Mouse (Mus musculus): ENCODE data around the gene 4930524B15Rik. TPM values are rescaled to one million over a fixed set of nuclear protein-coding genes. Genes with fewer than 3 reads are reported as not detected.

Gene 4930524B15Rik
- polyA plus RNA-seq, 1 experiment from 2014 or later, result 0.10 TPM

DNA sequence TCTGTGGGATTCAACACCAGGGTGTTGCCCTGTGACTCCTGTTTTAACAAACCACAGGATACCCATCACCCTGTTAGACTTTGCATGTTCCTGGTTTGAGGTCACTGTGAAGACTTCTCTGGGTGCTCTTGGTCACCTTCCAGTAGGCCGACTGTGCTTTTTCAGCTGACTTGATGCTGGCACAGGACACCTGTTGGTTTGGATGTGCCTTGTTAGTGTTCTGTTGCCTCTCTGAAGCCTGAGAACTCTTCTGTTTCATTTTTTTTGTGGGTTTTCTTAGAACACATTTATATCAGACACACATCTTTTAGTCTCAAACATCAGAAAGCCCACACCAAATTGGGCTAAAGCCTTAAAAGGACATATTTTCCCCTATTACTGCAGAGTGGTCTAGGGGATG lies 48.2 kb downstream of the 4930524B15Rik start:
- Histone ChIP-seq H3K4me3 (no peak overlapping the region), H3K9me3 (no peaks in the 10 kb centered on the region), H3K36me3 (no peaks in the 10 kb centered on the region), H3K9ac (no peak overlapping the region), H3K4me1 (peaks cover 21% of the 10 kb centered on the region), H3K27ac (no peak overlapping the region), H3K4me2 (no peak overlapping the region), H3K27me3 (no peaks in the 10 kb centered on the region)
- 88% methylated on average over 1 of the region's 1 CpGs for WGBS
- no peak for ATAC-seq (ENCODE audit: insufficient number of reproducible peaks, insufficient read depth, low FRiP score, low TSS enrichment, low read depth)

DNA sequence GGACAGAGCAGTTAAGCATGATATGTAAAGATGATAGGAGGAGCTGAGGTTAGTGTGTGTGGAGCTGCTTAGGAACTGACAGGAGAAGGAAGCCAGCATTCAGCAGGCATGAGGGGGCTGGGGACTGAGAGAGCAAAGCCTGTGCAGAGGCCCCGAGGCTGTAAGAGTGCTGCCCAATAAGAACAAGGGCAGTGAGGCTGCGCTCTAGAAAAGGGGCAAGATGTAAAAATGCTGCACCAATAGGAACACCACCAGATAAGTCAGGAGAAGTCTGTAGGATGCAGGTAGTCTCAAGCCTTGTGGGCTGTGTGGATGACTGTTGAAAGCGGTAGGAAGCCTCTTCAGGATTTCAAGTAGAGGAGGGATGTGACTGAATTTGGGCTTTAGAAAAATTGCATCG lies 52.8 kb downstream of the 4930524B15Rik start:
- H3K27me3 ChIP-seq, result no peaks in the 10 kb centered on the region
- WGBS, result 40% methylated on average over 4 of the region's 4 CpGs
- no peaks in the 10 kb centered on the region for H3K36me3 ChIP-seq
- H3K4me3 ChIP-seq, result no peak overlapping the region
- no peaks in the 10 kb centered on the region for H3K9me3 ChIP-seq
- H3K27ac ChIP-seq, result no peak overlapping the region
- H3K4me2 ChIP-seq, result no peak overlapping the region
- ATAC-seq (ENCODE audit: insufficient number of reproducible peaks, insufficient read depth, low FRiP score, low TSS enrichment, low read depth), result no peak
- no peak overlapping the region for H3K9ac ChIP-seq
- peaks cover 13% of the 10 kb centered on the region for H3K4me1 ChIP-seq

GRCm38 (mm10) chr11:32020031-32020965 lies 54.9 kb downstream of the 4930524B15Rik start:
- Histone ChIP-seq H3K9me3 (no peaks in the 10 kb centered on the region), H3K27ac (no peak overlapping the region), H3K4me2 (no peak overlapping the region), H3K4me1 (peaks cover 13% of the 10 kb centered on the region), H3K36me3 (no peaks in the 10 kb centered on the region), H3K4me3 (no peak overlapping the region), H3K27me3 (no peaks in the 10 kb centered on the region), H3K9ac (no peak overlapping the region)
- ATAC-seq (ENCODE audit: insufficient number of reproducible peaks, insufficient read depth, low FRiP score, low TSS enrichment, low read depth), result no peak
- 35% methylated on average over 8 of the region's 8 CpGs for WGBS

GRCm38 (mm10) chr11:32026634-32027033 lies 61.2 kb downstream of the 4930524B15Rik start:
- H3K9me3 ChIP-seq, result no peaks in the 10 kb centered on the region
- no peak overlapping the region for H3K9ac ChIP-seq
- H3K27ac ChIP-seq, result 0 out of 2 replicates have a peak overlapping the region, but pooled peaks have one; percentile 12
- 63% methylated on average over 5 of the region's 5 CpGs for WGBS
- H3K4me3 ChIP-seq, result no peak overlapping the region
- H3K4me2 ChIP-seq, result no peak overlapping the region
- H3K27me3 ChIP-seq, result no peaks in the 10 kb centered on the region
- ATAC-seq (ENCODE audit: insufficient number of reproducible peaks, insufficient read depth, low FRiP score, low TSS enrichment, low read depth), result no peak
- 0 out of 2 replicates have a peak, but pooled peaks cover 3% of the 10 kb centered on the region for H3K4me1 ChIP-seq
- H3K36me3 ChIP-seq, result no peaks in the 10 kb centered on the region

- H3K27ac ChIP-seq, result no peak overlapping the region
- H3K4me1 ChIP-seq, result 0 out of 2 replicates have a peak, but pooled peaks cover 3% of the 10 kb centered on the region
- no peak overlapping the region for H3K9ac ChIP-seq
- ATAC-seq (ENCODE audit: insufficient number of reproducible peaks, insufficient read depth, low FRiP score, low TSS enrichment, low read depth), result 0 out of 2 replicates have a peak, but pooled peaks have one; percentile 20
- WGBS, result 66% methylated on average over 7 of the region's 7 CpGs
- no peak overlapping the region for H3K4me3 ChIP-seq
- H3K4me2 ChIP-seq, result no peak overlapping the region
- no peaks in the 10 kb centered on the region for H3K9me3 ChIP-seq
- no peaks in the 10 kb centered on the region for H3K36me3 ChIP-seq
- H3K27me3 ChIP-seq, result no peaks in the 10 kb centered on the region
Observed at GRCm38 (mm10) chr11:32027474-32028342, 62.3 kb downstream of the 4930524B15Rik start.

DNA sequence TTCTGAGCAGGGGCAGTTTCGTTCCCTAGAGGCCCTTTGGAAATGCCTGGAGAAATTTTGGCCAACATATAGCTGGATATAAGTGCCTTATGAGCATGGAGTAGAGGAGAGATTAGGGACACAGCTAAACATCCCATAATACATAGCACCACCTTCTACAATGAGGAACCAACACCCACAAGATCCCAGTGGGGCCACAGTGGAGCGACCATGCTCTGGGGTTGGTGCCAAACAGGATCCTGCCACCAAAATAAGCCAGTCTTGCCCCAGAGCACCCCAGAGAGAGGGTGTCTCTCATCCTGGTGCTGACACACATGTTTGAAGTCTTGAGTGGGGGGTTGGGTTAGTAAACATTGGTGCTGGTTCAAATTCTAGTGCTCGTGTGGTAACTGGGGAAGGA lies 63.2 kb downstream of the 4930524B15Rik start:
- 80% methylated on average over 3 of the region's 3 CpGs for WGBS
- H3K36me3 ChIP-seq, result no peaks in the 10 kb centered on the region
- H3K9me3 ChIP-seq, result no peaks in the 10 kb centered on the region
- ATAC-seq (ENCODE audit: insufficient number of reproducible peaks, insufficient read depth, low FRiP score, low TSS enrichment, low read depth), result no peak
- H3K9ac ChIP-seq, result no peak overlapping the region
- H3K4me2 ChIP-seq, result no peak overlapping the region
- no peak overlapping the region for H3K27ac ChIP-seq
- 0 out of 2 replicates have a peak, but pooled peaks cover 3% of the 10 kb centered on the region for H3K4me1 ChIP-seq
- H3K4me3 ChIP-seq, result no peak overlapping the region
- no peaks in the 10 kb centered on the region for H3K27me3 ChIP-seq

Other genes starting within 250 kb of the 4930524B15Rik start
- gene Cpeb4, start 93.4 kb upstream of the 4930524B15Rik start, polyA plus RNA-seq (2015; fragmentation: Nextera tagmentation; extraction: Ambion mirVana), result 2.0 and 2.6 TPM in 2 replicates
- gene Nsg2, start 34.9 kb downstream of the 4930524B15Rik start, polyA plus RNA-seq (2015; fragmentation: Nextera tagmentation; extraction: Ambion mirVana), result 5.7 and 8.7 TPM in 2 replicates
- 0.31 and 0.43 TPM in 2 replicates for gene Il9r, start 234.7 kb downstream of the 4930524B15Rik start, polyA plus RNA-seq (2015; fragmentation: Nextera tagmentation; extraction: Ambion mirVana)
- gene Snrnp25, start 239.8 kb downstream of the 4930524B15Rik start, polyA plus RNA-seq (2015; fragmentation: Nextera tagmentation; extraction: Ambion mirVana), result 64.4 and 69.3 TPM in 2 replicates